Mouse (Mus musculus) layer of hippocampus, adult 11-12 months (tissue): ENCODE measurements around the gene Prim2.

ENCODE experiments used
- DNase-seq: peaks from one replicate; pipeline ENCODE4 v3.0.0; 2022; ENCODE audit warnings: low spot score

The Prim2 gene

GRCm38 (mm10) chr1:33604087-33604699 is 65.4 kb downstream of the Prim2 start:
- DNase-seq, result no peak

- no peak for DNase-seq
Measured at GRCm38 (mm10) chr1:33599698-33600097, 69.9 kb downstream of the Prim2 start.

- no peak for DNase-seq
Measured at GRCm38 (mm10) chr1:33599019-33599667, 70.5 kb downstream of the Prim2 start.

GRCm38 (mm10) chr1:33597043-33597442 is 72.6 kb downstream of the Prim2 start:
- DNase-seq, result no peak

- no peak for DNase-seq
Measured at GRCm38 (mm10) chr1:33595936-33596335, 73.7 kb downstream of the Prim2 start.

- no peak for DNase-seq
Measured at GRCm38 (mm10) chr1:33594966-33595365, 74.6 kb downstream of the Prim2 start.

- DNase-seq, result no peak
Measured at GRCm38 (mm10) chr1:33593718-33594388, 75.7 kb downstream of the Prim2 start.

GRCm38 (mm10) chr1:33591997-33592608 is 77.5 kb downstream of the Prim2 start:
- no peak for DNase-seq

- no peak for DNase-seq
Measured at GRCm38 (mm10) chr1:33590556-33591411, 78.8 kb downstream of the Prim2 start.

GRCm38 (mm10) chr1:33589531-33589930 is 80.1 kb downstream of the Prim2 start:
- no peak for DNase-seq

GRCm38 (mm10) chr1:33588557-33588956 is 81.0 kb downstream of the Prim2 start:
- no peak for DNase-seq

- no peak for DNase-seq
Measured at GRCm38 (mm10) chr1:33584590-33584978, 85.0 kb downstream of the Prim2 start.

GRCm38 (mm10) chr1:33583817-33584589 is 85.6 kb downstream of the Prim2 start:
- no peak for DNase-seq

- no peak for DNase-seq
Measured at GRCm38 (mm10) chr1:33578593-33578992, 91.0 kb downstream of the Prim2 start.

GRCm38 (mm10) chr1:33574459-33574858 is 95.1 kb downstream of the Prim2 start:
- DNase-seq, result no peak

GRCm38 (mm10) chr1:33565764-33566401 is 103.7 kb downstream of the Prim2 start:
- no peak for DNase-seq

GRCm38 (mm10) chr1:33564032-33564431 is 105.6 kb downstream of the Prim2 start:
- no peak for DNase-seq

GRCm38 (mm10) chr1:33563611-33564010 is 106.0 kb downstream of the Prim2 start:
- no peak for DNase-seq

GRCm38 (mm10) chr1:33556638-33557037 is 113.0 kb downstream of the Prim2 start:
- DNase-seq, result no peak

GRCm38 (mm10) chr1:33555626-33556025 is 114.0 kb downstream of the Prim2 start:
- DNase-seq, result no peak

GRCm38 (mm10) chr1:33551350-33551749 is 118.2 kb downstream of the Prim2 start:
- DNase-seq, result no peak
